Mouse (Mus musculus): ENCODE measurements at regions not wholly inside any gene's neighbourhood (a gene's known extent, or its start where the extent isn't known, plus 50 kb on each side); places are given as distances from the start of the nearest gene placed in this dataset.

DNA sequence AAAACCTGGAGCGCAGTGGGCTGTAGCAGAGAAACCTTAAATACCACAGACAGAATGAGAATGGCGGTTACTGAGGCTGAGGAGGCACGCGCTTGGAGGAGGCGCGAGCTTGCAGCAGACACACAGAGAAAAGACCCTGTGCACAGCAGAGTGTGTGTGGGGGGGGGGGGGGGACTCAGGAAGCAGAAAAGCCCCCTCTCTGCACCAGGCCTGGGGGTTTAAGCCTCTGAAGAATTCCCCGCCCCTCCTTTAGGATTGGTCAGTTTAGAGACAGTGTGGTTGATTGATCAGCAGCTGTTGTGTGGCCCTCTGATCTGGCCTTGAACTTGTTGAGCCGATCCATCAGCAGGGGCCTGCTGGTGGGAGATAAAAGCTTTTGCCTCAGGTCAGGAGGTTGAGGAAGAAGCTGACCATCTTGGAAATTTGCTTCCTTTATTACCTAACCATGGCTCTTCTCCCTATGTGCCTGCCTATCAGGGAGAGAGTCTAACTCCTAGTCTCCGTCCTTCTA, 117.5 kb downstream of the Inhbb start:
- peak overlapping the region; percentile 5; the same call in 1 of the 2 replicates for H3K4me2 ChIP-seq
- no peak overlapping the region for H3K27ac ChIP-seq (replicated peaks)

DNA sequence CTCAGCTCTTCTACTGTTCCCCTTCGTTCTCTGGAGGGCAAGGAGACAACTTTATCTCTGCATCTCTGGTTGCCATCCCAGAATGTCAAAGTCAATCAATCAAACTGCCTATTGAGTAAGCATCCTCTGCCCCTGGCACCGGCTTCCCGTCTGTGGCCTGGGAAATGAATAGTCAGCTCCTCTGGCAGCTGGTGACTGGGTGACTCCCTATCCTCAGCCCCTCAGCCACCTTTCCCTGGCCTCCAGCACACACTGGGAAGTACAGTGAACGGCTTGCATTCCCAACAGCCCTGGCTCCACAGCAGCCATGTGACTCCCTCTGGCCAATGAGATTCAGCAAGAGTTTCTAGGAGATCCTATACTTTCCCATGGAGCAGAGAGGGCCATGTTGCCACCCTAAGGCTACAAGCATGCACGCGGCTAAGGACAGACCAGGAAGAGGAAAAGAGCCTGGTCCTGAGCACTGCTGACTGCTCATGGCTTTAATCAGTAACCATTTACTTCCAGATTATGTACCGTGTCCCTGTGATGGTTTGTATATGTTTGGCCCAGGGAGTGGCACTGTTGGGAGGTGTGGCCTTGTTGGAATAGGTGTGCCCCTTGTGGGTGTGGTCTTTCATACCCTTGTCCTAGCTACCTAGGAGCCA, 119.6 kb downstream of the Inhbb start:
- Histone ChIP-seq H3K27me3 (replicated peaks) (no peaks in the 10 kb centered on the region), H3K9ac (replicated peaks) (no peak overlapping the region), H3K36me3 (no peaks in the 10 kb centered on the region), H3K9me3 (replicated peaks) (no peaks in the 10 kb centered on the region), H3K4me3 (replicated peaks) (no peak overlapping the region), H3K4me2 (no peak overlapping the region), H3K27ac (replicated peaks) (no peak overlapping the region), H3K4me1 (peaks cover 8% of the 10 kb centered on the region; the same call in 1 of the 2 replicates)
- WGBS: 59% methylated on average over 7 of the region's 7 CpGs
- ATAC-seq (ENCODE audit: low FRiP score): no peak

More for the DNA sequence above, 117.5 kb downstream of the Inhbb start:
- 41% methylated on average over 9 of the region's 9 CpGs for WGBS
- ATAC-seq (ENCODE audit: low FRiP score): peak; percentile 39; the same call in 1 of the 2 replicates
- Histone ChIP-seq H3K4me1 (peaks cover 8% of the 10 kb centered on the region; the same call in 1 of the 2 replicates), H3K36me3 (no peaks in the 10 kb centered on the region), H3K4me3 (replicated peaks) (no peak overlapping the region), H3K27me3 (replicated peaks) (no peaks in the 10 kb centered on the region), H3K9me3 (replicated peaks) (no peaks in the 10 kb centered on the region), H3K9ac (replicated peaks) (no peak overlapping the region)

- WGBS: 92% methylated on average over 7 of the region's 7 CpGs
- Histone ChIP-seq H3K27me3 (replicated peaks) (no peaks in the 10 kb centered on the region), H3K36me3 (no peaks in the 10 kb centered on the region), H3K27ac (replicated peaks) (no peak overlapping the region), H3K9ac (replicated peaks) (no peak overlapping the region), H3K9me3 (replicated peaks) (no peaks in the 10 kb centered on the region), H3K4me2 (no peak overlapping the region), H3K4me1 (peaks cover 8% of the 10 kb centered on the region; the same call in 1 of the 2 replicates), H3K4me3 (replicated peaks) (no peak overlapping the region)
- ATAC-seq (ENCODE audit: low FRiP score): no peak
Measured at GRCm38 (mm10) chr1:119301931-119302330, 120.1 kb downstream of the Inhbb start.

GRCm38 (mm10) chr1:119301258-119301657, 120.8 kb downstream of the Inhbb start:
- Histone ChIP-seq H3K9me3 (replicated peaks) (no peaks in the 10 kb centered on the region), H3K4me3 (replicated peaks) (no peak overlapping the region), H3K27ac (replicated peaks) (no peak overlapping the region), H3K9ac (replicated peaks) (no peak overlapping the region), H3K27me3 (replicated peaks) (no peaks in the 10 kb centered on the region), H3K4me2 (no peak overlapping the region), H3K36me3 (no peaks in the 10 kb centered on the region), H3K4me1 (peaks cover 8% of the 10 kb centered on the region; the same call in 1 of the 2 replicates)
- WGBS: 91% methylated on average over 11 of the region's 11 CpGs
- no peak for ATAC-seq (ENCODE audit: low FRiP score)

DNA sequence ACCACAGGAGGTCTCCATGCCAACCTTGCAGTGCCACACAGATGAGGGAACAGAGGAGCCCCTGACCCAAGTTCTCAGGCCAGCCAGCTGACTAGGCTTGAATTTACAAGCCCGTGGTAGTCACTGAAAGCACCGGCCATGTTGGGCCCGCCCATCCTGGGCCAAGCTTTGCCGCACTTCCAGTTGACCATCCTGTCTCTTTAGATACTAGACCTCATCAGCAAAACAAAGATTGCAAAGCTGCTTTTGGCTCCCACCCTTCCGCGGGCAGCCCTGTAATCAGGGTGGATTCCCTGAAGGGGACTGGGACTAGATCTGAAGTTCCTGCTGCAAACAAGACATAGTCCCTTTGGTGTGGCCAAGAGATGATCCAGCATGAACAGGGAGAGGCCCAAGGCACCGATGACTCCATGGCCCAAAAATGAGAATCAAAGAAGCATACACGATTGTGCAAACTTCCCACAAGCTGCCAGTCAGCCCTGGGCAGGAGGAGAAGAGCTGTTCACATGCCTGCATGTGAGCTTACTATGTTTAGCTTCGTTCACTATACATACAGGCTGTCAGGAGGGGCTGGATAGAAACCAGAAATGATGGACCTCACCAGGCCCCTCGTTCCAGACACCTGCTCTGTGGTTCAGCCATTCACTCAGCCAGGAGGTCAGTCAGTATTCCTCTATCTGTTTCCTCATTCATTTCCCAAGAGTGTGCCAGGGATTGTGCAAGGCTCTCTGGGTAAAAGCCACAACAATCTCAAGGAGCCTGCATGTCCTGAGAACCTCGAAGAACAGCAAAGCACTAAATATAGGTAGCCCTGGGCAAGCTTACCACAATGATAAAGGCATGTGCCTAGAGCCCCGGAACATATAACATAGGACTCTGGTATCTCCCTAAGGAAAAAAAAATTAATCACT, 122.0 kb downstream of the Inhbb start:
- H3K27me3 ChIP-seq (replicated peaks): no peaks in the 10 kb centered on the region
- no peak overlapping the region for H3K9ac ChIP-seq (replicated peaks)
- H3K4me2 ChIP-seq: no peak overlapping the region
- no peaks in the 10 kb centered on the region for H3K9me3 ChIP-seq (replicated peaks)
- ATAC-seq (ENCODE audit: low FRiP score): no peak
- 83% methylated on average over 12 of the region's 12 CpGs for WGBS
- no peak overlapping the region for H3K4me3 ChIP-seq (replicated peaks)
- H3K36me3 ChIP-seq: no peaks in the 10 kb centered on the region
- H3K27ac ChIP-seq (replicated peaks): no peak overlapping the region
- H3K4me1 ChIP-seq: peaks cover 3% of the 10 kb centered on the region; the same call in 1 of the 2 replicates

DNA sequence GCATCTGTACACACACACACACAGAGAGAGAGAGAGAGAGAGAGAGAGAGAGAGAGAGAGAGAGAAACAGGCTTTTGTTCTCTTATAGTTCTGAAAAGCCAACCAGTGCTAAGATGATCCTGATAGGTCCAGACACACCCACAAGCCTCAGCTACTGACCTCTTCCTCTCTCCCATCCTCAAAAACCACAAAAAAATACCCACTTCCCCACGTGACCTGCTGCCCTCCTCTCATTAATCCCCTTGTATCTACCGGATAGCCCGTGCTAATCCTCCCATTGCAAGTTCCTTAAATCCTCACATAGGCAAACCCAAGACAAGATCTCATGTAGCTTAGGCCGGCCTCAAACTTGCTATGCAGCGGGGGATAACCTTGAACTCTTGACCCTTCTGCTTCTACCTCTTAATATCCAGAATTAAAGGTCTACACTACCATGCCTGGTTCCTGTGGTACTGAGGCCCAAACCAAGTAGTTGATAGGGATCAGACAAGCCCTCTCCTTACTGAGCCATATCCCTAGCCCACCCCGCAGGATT, 123.3 kb downstream of the Inhbb start:
- no peaks in the 10 kb centered on the region for H3K4me1 ChIP-seq
- no peak overlapping the region for H3K4me3 ChIP-seq (replicated peaks)
- WGBS: 85% methylated on average over 6 of the region's 6 CpGs
- no peaks in the 10 kb centered on the region for H3K27me3 ChIP-seq (replicated peaks)
- no peaks in the 10 kb centered on the region for H3K9me3 ChIP-seq (replicated peaks)
- H3K9ac ChIP-seq (replicated peaks): no peak overlapping the region
- no peaks in the 10 kb centered on the region for H3K36me3 ChIP-seq
- no peak overlapping the region for H3K4me2 ChIP-seq
- no peak overlapping the region for H3K27ac ChIP-seq (replicated peaks)
- ATAC-seq (ENCODE audit: low FRiP score): no peak

DNA sequence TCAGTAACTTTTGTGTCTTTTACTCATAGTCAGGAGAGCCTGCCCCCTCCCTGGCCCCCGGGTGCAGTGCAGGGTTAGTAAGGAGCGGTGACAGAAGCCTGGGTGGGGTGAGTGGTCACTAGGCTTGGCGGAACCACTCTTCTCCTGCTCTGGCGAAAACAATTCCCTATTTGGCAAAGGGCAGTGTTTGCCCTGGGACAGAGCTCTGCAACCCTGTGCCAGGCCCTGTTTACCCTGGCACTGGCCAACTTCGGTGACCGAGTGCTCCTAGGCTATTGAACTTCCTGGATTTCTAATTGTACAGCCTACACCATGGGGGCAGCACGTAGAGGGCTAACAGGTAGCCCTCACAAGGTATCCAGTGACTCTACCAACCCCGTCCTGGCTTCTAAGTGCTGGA, 126.9 kb downstream of the Inhbb start:
- H3K9me3 ChIP-seq (replicated peaks): no peaks in the 10 kb centered on the region
- WGBS: 77% methylated on average over 8 of the region's 8 CpGs
- no peaks in the 10 kb centered on the region for H3K4me1 ChIP-seq
- H3K4me3 ChIP-seq (replicated peaks): no peak overlapping the region
- no peak overlapping the region for H3K9ac ChIP-seq (replicated peaks)
- no peaks in the 10 kb centered on the region for H3K36me3 ChIP-seq
- no peak overlapping the region for H3K27ac ChIP-seq (replicated peaks)
- no peak overlapping the region for H3K4me2 ChIP-seq
- ATAC-seq (ENCODE audit: low FRiP score): no peak
- H3K27me3 ChIP-seq (replicated peaks): no peaks in the 10 kb centered on the region

GRCm38 (mm10) chr1:119293839-119294238, 128.2 kb downstream of the Inhbb start:
- H3K4me3 ChIP-seq (replicated peaks): no peak overlapping the region
- 94% methylated on average over 9 of the region's 9 CpGs for WGBS
- H3K27ac ChIP-seq (replicated peaks): no peak overlapping the region
- no peak for ATAC-seq (ENCODE audit: low FRiP score)
- H3K4me1 ChIP-seq: no peaks in the 10 kb centered on the region
- H3K27me3 ChIP-seq (replicated peaks): no peaks in the 10 kb centered on the region
- H3K9me3 ChIP-seq (replicated peaks): no peaks in the 10 kb centered on the region
- H3K36me3 ChIP-seq: no peaks in the 10 kb centered on the region
- H3K9ac ChIP-seq (replicated peaks): no peak overlapping the region
- no peak overlapping the region for H3K4me2 ChIP-seq

GRCm38 (mm10) chr1:119292216-119292615, 129.8 kb downstream of the Inhbb start:
- 78% methylated on average over 7 of the region's 7 CpGs for WGBS
- no peak for ATAC-seq (ENCODE audit: low FRiP score)
- Histone ChIP-seq H3K4me3 (replicated peaks) (no peak overlapping the region), H3K4me1 (no peaks in the 10 kb centered on the region), H3K9me3 (replicated peaks) (no peaks in the 10 kb centered on the region), H3K36me3 (no peaks in the 10 kb centered on the region), H3K27me3 (replicated peaks) (no peaks in the 10 kb centered on the region), H3K9ac (replicated peaks) (no peak overlapping the region), H3K27ac (replicated peaks) (no peak overlapping the region), H3K4me2 (no peak overlapping the region)

GRCm38 (mm10) chr1:119290165-119290916, 131.7 kb downstream of the Inhbb start:
- no peak for ATAC-seq (ENCODE audit: low FRiP score)
- H3K9ac ChIP-seq (replicated peaks): no peak overlapping the region
- H3K36me3 ChIP-seq: no peaks in the 10 kb centered on the region
- H3K4me2 ChIP-seq: no peak overlapping the region
- WGBS: 64% methylated on average over 8 of the region's 9 CpGs
- no peaks in the 10 kb centered on the region for H3K4me1 ChIP-seq
- no peaks in the 10 kb centered on the region for H3K9me3 ChIP-seq (replicated peaks)
- H3K27ac ChIP-seq (replicated peaks): no peak overlapping the region
- no peak overlapping the region for H3K4me3 ChIP-seq (replicated peaks)
- no peaks in the 10 kb centered on the region for H3K27me3 ChIP-seq (replicated peaks)

DNA sequence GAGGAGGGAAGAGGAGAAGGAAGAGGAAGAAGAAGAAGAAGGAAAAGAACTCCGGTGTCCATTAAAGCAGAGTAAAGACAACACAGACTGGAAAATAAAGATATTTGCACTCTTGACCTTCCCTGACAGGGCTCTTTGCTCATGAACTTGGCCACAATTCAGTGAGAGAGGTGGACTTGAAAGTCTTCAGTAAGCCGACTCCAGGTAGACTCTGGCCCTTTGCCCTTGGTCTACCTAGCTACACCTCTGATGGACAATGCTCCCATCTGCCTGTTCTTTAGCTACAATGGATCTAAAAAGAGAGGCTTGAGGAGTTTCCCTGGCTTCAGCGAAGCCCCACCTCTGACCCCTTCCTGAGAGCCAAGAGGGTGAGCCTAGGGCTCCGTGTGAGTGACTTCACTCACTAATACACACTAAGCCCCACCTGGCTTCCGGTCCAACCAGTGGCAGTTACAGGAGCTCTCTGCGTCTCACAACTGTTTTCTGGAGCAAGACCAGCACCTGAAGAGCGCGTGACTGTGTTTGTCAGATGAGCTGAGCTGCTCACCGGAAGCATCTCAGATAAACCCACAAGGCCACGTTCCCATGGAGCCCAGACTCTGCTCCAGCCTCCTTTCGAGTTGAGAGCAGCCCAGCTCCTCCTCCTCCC, 132.4 kb downstream of the Inhbb start:
- ATAC-seq (ENCODE audit: low FRiP score): no peak
- no peaks in the 10 kb centered on the region for H3K9me3 ChIP-seq (replicated peaks)

More for the DNA sequence above, 132.4 kb downstream of the Inhbb start:
- no peaks in the 10 kb centered on the region for H3K36me3 ChIP-seq
- H3K27ac ChIP-seq (replicated peaks): no peak overlapping the region
- 90% methylated on average over 11 of the region's 11 CpGs for WGBS
- no peaks in the 10 kb centered on the region for H3K27me3 ChIP-seq (replicated peaks)
- H3K4me2 ChIP-seq: no peak overlapping the region
- no peak overlapping the region for H3K9ac ChIP-seq (replicated peaks)
- no peaks in the 10 kb centered on the region for H3K4me1 ChIP-seq
- H3K4me3 ChIP-seq (replicated peaks): no peak overlapping the region
